In genomic region chr4:56325156-56325555, GRCm38 (mm10) we compare ENCODE assay signal across 24 mouse cellular contexts.
A peak's percentile ranks its signal among the peaks of the same experiment; 100 is the strongest.
DNase-seq lines count a peak whose midpoint lies in the region; ATAC-seq lines count a peak whose summit lies in the region.
"Had no signal": no experiment of that assay in that cellular context is flagged by ENCODE, and none has a peak within 500 bp of the region (broad histone marks: within the 10 kb centered on the region; RNA-seq: fewer than 3 reads in every experiment).

No protein-coding gene starts in this region.

- H3K9ac ChIP-seq in embryonic facial prominence, embryonic 13.5 days: no peak overlapping the region
- no peak overlapping the region for H3K9ac ChIP-seq in embryonic facial prominence, embryonic 15.5 days
- H3K9ac ChIP-seq in forebrain, embryonic 11.5 days (ENCODE audit: low read length): no peak overlapping the region
- H3K9ac ChIP-seq: embryonic facial prominence, embryonic 12.5 days; forebrain, embryonic 13.5 days; forebrain, embryonic 15.5 days; forebrain, postnatal 0 days had no signal

- peak overlapping the region; percentile 16; the same call in 1 of the 2 replicates for H3K27ac ChIP-seq in embryonic facial prominence, embryonic 13.5 days
- H3K27ac ChIP-seq in embryonic facial prominence, embryonic 10.5 days (replicated peaks): no peak overlapping the region
- H3K27ac ChIP-seq in embryonic facial prominence, embryonic 15.5 days (replicated peaks): no peak overlapping the region
- no peak overlapping the region for H3K27ac ChIP-seq in forebrain, embryonic 11.5 days (ENCODE audit: low read depth, low read length)
- H3K27ac ChIP-seq: embryonic facial prominence, embryonic 12.5 days; forebrain, embryonic 10.5 days; forebrain, embryonic 13.5 days; forebrain, embryonic 15.5 days had no signal

- no peak overlapping the region for H3K4me2 ChIP-seq in embryonic facial prominence, embryonic 13.5 days
- no peak overlapping the region for H3K4me2 ChIP-seq in embryonic facial prominence, embryonic 15.5 days (replicated peaks)
- no peak overlapping the region for H3K4me2 ChIP-seq in forebrain, embryonic 11.5 days (ENCODE audit: low read depth, low read length, severe bottlenecking)
- H3K4me2 ChIP-seq: embryonic facial prominence, embryonic 12.5 days; forebrain, embryonic 13.5 days; forebrain, embryonic 15.5 days had no signal

- H3K4me1 ChIP-seq in embryonic facial prominence, embryonic 13.5 days: peaks cover 11% of the 10 kb centered on the region; the same call in 1 of the 2 replicates
- H3K4me1 ChIP-seq in embryonic facial prominence, embryonic 10.5 days: no peaks in the 10 kb centered on the region
- peaks cover 4% of the 10 kb centered on the region; the same call in 1 of the 2 replicates for H3K4me1 ChIP-seq in embryonic facial prominence, embryonic 15.5 days
- no peaks in the 10 kb centered on the region for H3K4me1 ChIP-seq in forebrain, embryonic 11.5 days (replicated peaks; ENCODE audit: control insufficient read depth, insufficient read depth, low read length)
- H3K4me1 ChIP-seq: embryonic facial prominence, embryonic 12.5 days; forebrain, embryonic 10.5 days; forebrain, embryonic 13.5 days; forebrain, embryonic 15.5 days had no signal

- no peaks in the 10 kb centered on the region for H3K36me3 ChIP-seq in embryonic facial prominence, embryonic 13.5 days
- H3K36me3 ChIP-seq in embryonic facial prominence, embryonic 10.5 days (replicated peaks): no peaks in the 10 kb centered on the region
- no peaks in the 10 kb centered on the region for H3K36me3 ChIP-seq in embryonic facial prominence, embryonic 15.5 days
- no peaks in the 10 kb centered on the region for H3K36me3 ChIP-seq in forebrain, embryonic 11.5 days (ENCODE audit: control insufficient read depth, insufficient read depth, low read length)
- H3K36me3 ChIP-seq: embryonic facial prominence, embryonic 12.5 days; forebrain, embryonic 10.5 days; forebrain, embryonic 15.5 days had no signal

- H3K27me3 ChIP-seq in embryonic facial prominence, embryonic 13.5 days: no peaks in the 10 kb centered on the region
- H3K27me3 ChIP-seq in embryonic facial prominence, embryonic 10.5 days (replicated peaks; ENCODE audit: low read depth, poor library complexity, severe bottlenecking): no peaks in the 10 kb centered on the region
- no peaks in the 10 kb centered on the region for H3K27me3 ChIP-seq in embryonic facial prominence, embryonic 15.5 days
- H3K27me3 ChIP-seq in forebrain, embryonic 11.5 days (ENCODE audit: control insufficient read depth, insufficient read depth, low read length): no peaks in the 10 kb centered on the region
- H3K27me3 ChIP-seq: embryonic facial prominence, embryonic 12.5 days; forebrain, embryonic 13.5 days; forebrain, embryonic 15.5 days; Patski had no signal

- H3K4me3 ChIP-seq in embryonic facial prominence, embryonic 13.5 days: no peak overlapping the region
- H3K4me3 ChIP-seq in embryonic facial prominence, embryonic 10.5 days: no peak overlapping the region
- H3K4me3 ChIP-seq in embryonic facial prominence, embryonic 15.5 days (replicated peaks): no peak overlapping the region
- no peak overlapping the region for H3K4me3 ChIP-seq in forebrain, embryonic 11.5 days (ENCODE audit: low read depth, low read length)
- H3K4me3 ChIP-seq: embryonic facial prominence, embryonic 12.5 days; erythroblast, embryonic 14.5 days; forebrain, embryonic 10.5 days; forebrain, embryonic 13.5 days; forebrain, embryonic 15.5 days had no signal

- 64% methylated on average over 5 of the region's 5 CpGs for WGBS in embryonic facial prominence, embryonic 13.5 days
- 85% methylated on average over 5 of the region's 5 CpGs for WGBS in embryonic facial prominence, embryonic 10.5 days
- 60% methylated on average over 5 of the region's 5 CpGs for WGBS in embryonic facial prominence, embryonic 15.5 days
- WGBS in forebrain, embryonic 11.5 days: 87% methylated on average over 5 of the region's 5 CpGs

- DNase-seq in embryonic facial prominence, embryonic 10.5 days (ENCODE audit: low spot score): no peak
- DNase-seq in 3T3-L1 (ENCODE audit: low read depth, low spot score): peak; percentile 18
- DNase-seq in thymus, postnatal 10 days (ENCODE audit: low spot score in 2 of 2): no peak
- DNase-seq in forebrain, embryonic 11.5 days (ENCODE audit: low spot score): no peak
- DNase-seq: adrenal gland, adult 8-10 months; adrenal gland, postnatal 14 days; adrenal gland, postnatal 36 days; cerebellum, adult 11-12 months; cerebellum, adult 2 months; cerebellum, adult 9-10 months; cerebellum, postnatal 10 days; cerebellum, postnatal 25 days; embryo, embryonic 11 days; forebrain, postnatal 0 days had no signal

- no peaks in the 10 kb centered on the region; the same call in 1 of the 2 replicates for H3K9me3 ChIP-seq in embryonic facial prominence, embryonic 13.5 days
- no peaks in the 10 kb centered on the region for H3K9me3 ChIP-seq in embryonic facial prominence, embryonic 10.5 days
- H3K9me3 ChIP-seq in embryonic facial prominence, embryonic 15.5 days (replicated peaks): no peaks in the 10 kb centered on the region
- H3K9me3 ChIP-seq in forebrain, embryonic 11.5 days (ENCODE audit: control insufficient read depth, low read length): no peaks in the 10 kb centered on the region
- H3K9me3 ChIP-seq: embryonic facial prominence, embryonic 12.5 days; forebrain, embryonic 10.5 days; forebrain, embryonic 13.5 days; forebrain, embryonic 15.5 days had no signal

- ATAC-seq in embryonic facial prominence, embryonic 13.5 days (ENCODE audit: insufficient number of reproducible peaks, insufficient read depth, low FRiP score, low TSS enrichment, low read depth): no peak
- 0 out of 2 replicates have a peak, but pooled peaks have one; percentile 18 for ATAC-seq in common myeloid progenitor, adult 5-6 weeks (replicated peaks; ENCODE audit: low read depth, poor library complexity, severe bottlenecking)
- 0 out of 2 replicates have a peak, but pooled peaks have one; percentile 47 for ATAC-seq in embryonic facial prominence, embryonic 15.5 days (ENCODE audit: insufficient number of reproducible peaks, low FRiP score, low TSS enrichment, low read depth)
- ATAC-seq in forebrain, embryonic 11.5 days (replicated peaks; ENCODE audit: low FRiP score): no peak
- ATAC-seq: activated CD4-positive, CD25-positive, alpha-beta regulatory T cell, adult 4 months; forebrain, embryonic 13.5 days; forebrain, embryonic 15.5 days; forebrain, postnatal 0 days; Patski had no signal

Comparison
In these comparisons a context has a peak if more than half of its experiments do, and no peak if none do; other contexts are left out.
1. ATAC-seq: peak in common myeloid progenitor, adult 5-6 weeks (single experiment) and embryonic facial prominence, embryonic 15.5 days (single experiment); none in embryonic facial prominence, embryonic 13.5 days (single experiment) and forebrain, embryonic 11.5 days (single experiment).